Mouse (Mus musculus): ENCODE data around the gene Cfh.
"Not testable (repeated sequence)": the region's sequence is repeated elsewhere in the genome, so short reads cannot be mapped to it uniquely, and the experiment has no call there.

- TF ChIP-seq CTCF, EP300 (IDR thresholded peaks at IDR 0.05): not testable (repeated sequence)
Measured at GRCm38 (mm10) chr1:140188500-140188899, 4.9 kb upstream of the Cfh start.

Measured in lung, postnatal 0 days (tissue).